Mouse (Mus musculus): ENCODE results near the gene Grin2a. TPM values are rescaled to one million over a fixed set of nuclear protein-coding genes. Genes with fewer than 3 reads are reported as not detected.

Gene Grin2a
- 10.5 and 20.7 TPM in 2 replicates for total RNA-seq (2014; rRNA removed)
- 3.7 and 6.1 TPM in 2 replicates for polyA plus RNA-seq (2015; fragmentation: Nextera tagmentation; extraction: Ambion mirVana)

DNA sequence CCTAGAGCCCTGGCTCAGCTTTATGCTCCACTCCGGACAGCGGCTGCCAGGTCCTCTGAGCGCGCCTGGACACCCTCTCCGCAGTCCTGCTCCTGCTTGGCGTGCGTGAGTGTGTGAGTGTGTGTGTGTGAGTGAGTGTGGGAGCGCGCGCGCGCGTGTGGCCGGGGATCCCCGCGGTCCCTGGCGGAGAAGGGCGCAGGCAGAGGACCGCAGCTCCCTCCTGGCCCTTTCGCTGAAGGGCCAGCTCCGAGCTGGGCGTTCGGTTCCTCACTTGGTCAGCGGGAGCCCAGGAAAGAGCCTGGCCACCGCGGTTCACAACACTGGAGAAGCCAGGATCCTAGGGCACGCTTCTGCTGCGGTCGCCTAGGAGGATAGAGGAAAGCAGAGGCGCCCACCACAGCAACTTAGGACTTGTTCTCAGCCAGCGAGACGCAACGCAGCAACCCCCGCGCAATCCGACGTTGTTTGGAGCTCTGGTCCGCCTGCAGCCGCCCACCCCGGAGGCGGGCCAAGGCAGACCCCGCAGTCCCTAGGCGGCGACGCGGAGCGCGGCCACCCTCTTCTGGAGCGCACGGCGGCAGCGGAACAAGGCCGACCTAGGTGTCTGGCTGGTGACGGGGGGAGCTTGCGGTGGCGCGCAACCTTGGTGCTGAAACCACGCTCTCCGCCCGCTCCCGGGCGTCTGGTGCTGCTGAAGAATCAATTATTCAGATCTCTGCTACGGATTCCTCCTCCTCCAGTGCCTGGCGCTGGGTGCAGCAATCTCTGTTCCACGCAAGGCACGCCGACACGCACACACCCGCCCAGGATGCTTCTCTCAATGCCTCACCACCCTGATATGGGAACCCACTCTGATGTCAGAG, at the start of gene Grin2a:
Grin2a (minus strand) TSS at position 610 of the 863 bp plus-strand sequence.
- peaks cover 16% of the 10 kb centered on the region for H3K27me3 ChIP-seq (ENCODE audit: insufficient read depth, low read length)
- DNase-seq (ENCODE audit: low spot score): peak; percentile 47
- under 1% methylated on average over 62 of the region's 69 CpGs for WGBS
- TF ChIP-seq CTCF (IDR thresholded peaks at IDR 0.05): peak; percentile 14; the same call in 1 of the 2 replicates
- no peaks in the 10 kb centered on the region for H3K9me3 ChIP-seq (ENCODE audit: low read length)
- H3K9ac ChIP-seq (replicated peaks; ENCODE audit: low read length, poor library complexity, severe bottlenecking): peak within 1 kb of the TSS; percentile 80
- H3K36me3 ChIP-seq (ENCODE audit: insufficient read depth, low read length): no peaks in the 10 kb centered on the region
- H3K4me2 ChIP-seq (ENCODE audit: low read depth, low read length, poor library complexity, severe bottlenecking): peak within 1 kb of the TSS; percentile 90
- ATAC-seq (ENCODE audit: low FRiP score): peak; percentile 19
- H3K4me1 ChIP-seq (ENCODE audit: insufficient read depth, low read length): peaks cover 5% of the 10 kb centered on the region; the same call in 1 of the 2 replicates
- peak within 1 kb of the TSS; percentile 69 for H3K4me3 ChIP-seq (ENCODE audit: low read depth, low read length)
- peak within 1 kb of the TSS; percentile 74 for H3K27ac ChIP-seq (ENCODE audit: low read depth, low read length)

- Histone ChIP-seq H3K4me3 (ENCODE audit: low read depth, low read length) (no peak overlapping the region), H3K4me2 (ENCODE audit: low read depth, low read length, poor library complexity, severe bottlenecking) (no peak overlapping the region), H3K27me3 (ENCODE audit: insufficient read depth, low read length) (no peaks in the 10 kb centered on the region), H3K4me1 (ENCODE audit: insufficient read depth, low read length) (no peaks in the 10 kb centered on the region), H3K9me3 (ENCODE audit: low read length) (no peaks in the 10 kb centered on the region), H3K27ac (ENCODE audit: low read depth, low read length) (no peak overlapping the region), H3K9ac (replicated peaks; ENCODE audit: low read length, poor library complexity, severe bottlenecking) (no peak overlapping the region), H3K36me3 (ENCODE audit: insufficient read depth, low read length) (no peaks in the 10 kb centered on the region)
- no peak for DNase-seq (ENCODE audit: low spot score)
- no peak for ATAC-seq (ENCODE audit: low FRiP score)
- no peak for TF ChIP-seq CTCF (IDR thresholded peaks at IDR 0.05)
- WGBS: 86% methylated on average over 7 of the region's 7 CpGs
Observed at GRCm38 (mm10) chr16:10035582-10036215, 40.3 kb upstream of the Grin2a start.

GRCm38 (mm10) chr16:10033416-10033979, 38.1 kb upstream of the Grin2a start:
- H3K4me2 ChIP-seq (ENCODE audit: low read depth, low read length, poor library complexity, severe bottlenecking): no peak overlapping the region
- no peak for ATAC-seq (ENCODE audit: low FRiP score)
- no peak overlapping the region for H3K9ac ChIP-seq (replicated peaks; ENCODE audit: low read length, poor library complexity, severe bottlenecking)
- 88% methylated on average over 4 of the region's 4 CpGs for WGBS
- no peaks in the 10 kb centered on the region for H3K36me3 ChIP-seq (ENCODE audit: insufficient read depth, low read length)
- H3K27me3 ChIP-seq (ENCODE audit: insufficient read depth, low read length): no peaks in the 10 kb centered on the region
- H3K4me1 ChIP-seq (ENCODE audit: insufficient read depth, low read length): no peaks in the 10 kb centered on the region
- H3K27ac ChIP-seq (ENCODE audit: low read depth, low read length): no peak overlapping the region
- H3K9me3 ChIP-seq (ENCODE audit: low read length): no peaks in the 10 kb centered on the region
- H3K4me3 ChIP-seq (ENCODE audit: low read depth, low read length): no peak overlapping the region
- TF ChIP-seq CTCF (IDR thresholded peaks at IDR 0.05): no peak
- DNase-seq (ENCODE audit: low spot score): no peak

DNA sequence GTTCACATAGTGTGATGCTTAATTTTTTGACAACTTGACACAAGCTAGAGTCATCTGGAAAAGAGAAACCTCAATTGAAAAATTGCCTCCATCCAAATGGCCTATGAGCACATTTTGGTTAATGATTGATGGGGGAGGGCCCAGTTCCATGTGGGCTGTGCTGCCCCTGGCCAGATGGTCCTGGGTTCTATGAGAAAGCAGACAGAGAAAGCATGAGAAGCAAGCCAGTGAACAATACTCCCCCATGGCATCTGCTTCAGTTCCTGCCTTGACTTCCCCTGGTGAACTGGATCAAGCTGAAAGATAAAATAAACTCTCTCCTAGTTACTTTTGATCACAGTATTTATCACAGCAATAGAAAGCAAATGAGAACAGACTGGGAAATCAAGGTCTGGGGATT, 36.5 kb upstream of the Grin2a start:
- no peaks in the 10 kb centered on the region for H3K36me3 ChIP-seq (ENCODE audit: insufficient read depth, low read length)
- H3K27ac ChIP-seq (ENCODE audit: low read depth, low read length): no peak overlapping the region
- no peaks in the 10 kb centered on the region for H3K9me3 ChIP-seq (ENCODE audit: low read length)
- TF ChIP-seq CTCF (IDR thresholded peaks at IDR 0.05): no peak
- H3K9ac ChIP-seq (replicated peaks; ENCODE audit: low read length, poor library complexity, severe bottlenecking): no peak overlapping the region
- DNase-seq (ENCODE audit: low spot score): no peak
- no peak overlapping the region for H3K4me3 ChIP-seq (ENCODE audit: low read depth, low read length)
- no peak for ATAC-seq (ENCODE audit: low FRiP score)
- no peaks in the 10 kb centered on the region for H3K4me1 ChIP-seq (ENCODE audit: insufficient read depth, low read length)
- H3K27me3 ChIP-seq (ENCODE audit: insufficient read depth, low read length): no peaks in the 10 kb centered on the region
- H3K4me2 ChIP-seq (ENCODE audit: low read depth, low read length, poor library complexity, severe bottlenecking): no peak overlapping the region

DNA sequence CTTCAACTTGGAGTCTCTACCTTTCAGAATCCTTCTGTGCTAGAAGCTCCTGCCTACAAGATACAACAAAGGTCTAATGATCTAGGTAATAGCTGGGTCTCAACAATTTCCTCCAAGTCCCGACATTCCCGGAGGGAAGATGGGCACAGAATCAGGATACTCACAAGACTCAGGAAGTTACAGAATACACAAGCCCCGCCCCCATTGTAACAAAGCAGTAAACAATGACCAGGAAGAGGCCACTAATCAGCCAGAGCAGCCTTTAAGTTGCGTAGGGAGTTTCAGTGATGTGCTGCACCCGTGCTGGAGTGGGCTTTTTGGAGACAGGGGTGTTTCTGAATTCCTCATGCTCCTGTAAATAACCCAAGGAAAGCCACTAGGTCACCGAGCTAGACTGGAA, 31.4 kb upstream of the Grin2a start:
- ATAC-seq (ENCODE audit: low FRiP score) (no peak), DNase-seq (ENCODE audit: low spot score) (no peak)
- Histone ChIP-seq H3K4me1 (ENCODE audit: insufficient read depth, low read length) (no peaks in the 10 kb centered on the region), H3K27me3 (ENCODE audit: insufficient read depth, low read length) (no peaks in the 10 kb centered on the region), H3K27ac (ENCODE audit: low read depth, low read length) (no peak overlapping the region), H3K4me2 (ENCODE audit: low read depth, low read length, poor library complexity, severe bottlenecking) (no peak overlapping the region), H3K9me3 (ENCODE audit: low read length) (no peaks in the 10 kb centered on the region), H3K4me3 (ENCODE audit: low read depth, low read length) (no peak overlapping the region), H3K36me3 (ENCODE audit: insufficient read depth, low read length) (no peaks in the 10 kb centered on the region), H3K9ac (replicated peaks; ENCODE audit: low read length, poor library complexity, severe bottlenecking) (no peak overlapping the region)
- WGBS: 85% methylated on average over 6 of the region's 6 CpGs
- TF ChIP-seq CTCF (IDR thresholded peaks at IDR 0.05): no peak

- Histone ChIP-seq H3K27ac (ENCODE audit: low read depth, low read length) (no peak overlapping the region), H3K27me3 (ENCODE audit: insufficient read depth, low read length) (no peaks in the 10 kb centered on the region), H3K4me1 (ENCODE audit: insufficient read depth, low read length) (no peaks in the 10 kb centered on the region), H3K9me3 (ENCODE audit: low read length) (no peaks in the 10 kb centered on the region), H3K36me3 (ENCODE audit: insufficient read depth, low read length) (no peaks in the 10 kb centered on the region), H3K9ac (replicated peaks; ENCODE audit: low read length, poor library complexity, severe bottlenecking) (no peak overlapping the region), H3K4me3 (ENCODE audit: low read depth, low read length) (no peak overlapping the region), H3K4me2 (ENCODE audit: low read depth, low read length, poor library complexity, severe bottlenecking) (no peak overlapping the region)
- DNase-seq (ENCODE audit: low spot score) (no peak), ATAC-seq (ENCODE audit: low FRiP score) (no peak)
- WGBS: 63% methylated on average over 1 of the region's 1 CpGs
- TF ChIP-seq CTCF (IDR thresholded peaks at IDR 0.05): no peak
Observed at GRCm38 (mm10) chr16:10009743-10010142, 14.4 kb upstream of the Grin2a start.

All from midbrain, postnatal 0 days (tissue).